8 mouse cellular contexts compared by ENCODE assay signal in the genomic region with DNA sequence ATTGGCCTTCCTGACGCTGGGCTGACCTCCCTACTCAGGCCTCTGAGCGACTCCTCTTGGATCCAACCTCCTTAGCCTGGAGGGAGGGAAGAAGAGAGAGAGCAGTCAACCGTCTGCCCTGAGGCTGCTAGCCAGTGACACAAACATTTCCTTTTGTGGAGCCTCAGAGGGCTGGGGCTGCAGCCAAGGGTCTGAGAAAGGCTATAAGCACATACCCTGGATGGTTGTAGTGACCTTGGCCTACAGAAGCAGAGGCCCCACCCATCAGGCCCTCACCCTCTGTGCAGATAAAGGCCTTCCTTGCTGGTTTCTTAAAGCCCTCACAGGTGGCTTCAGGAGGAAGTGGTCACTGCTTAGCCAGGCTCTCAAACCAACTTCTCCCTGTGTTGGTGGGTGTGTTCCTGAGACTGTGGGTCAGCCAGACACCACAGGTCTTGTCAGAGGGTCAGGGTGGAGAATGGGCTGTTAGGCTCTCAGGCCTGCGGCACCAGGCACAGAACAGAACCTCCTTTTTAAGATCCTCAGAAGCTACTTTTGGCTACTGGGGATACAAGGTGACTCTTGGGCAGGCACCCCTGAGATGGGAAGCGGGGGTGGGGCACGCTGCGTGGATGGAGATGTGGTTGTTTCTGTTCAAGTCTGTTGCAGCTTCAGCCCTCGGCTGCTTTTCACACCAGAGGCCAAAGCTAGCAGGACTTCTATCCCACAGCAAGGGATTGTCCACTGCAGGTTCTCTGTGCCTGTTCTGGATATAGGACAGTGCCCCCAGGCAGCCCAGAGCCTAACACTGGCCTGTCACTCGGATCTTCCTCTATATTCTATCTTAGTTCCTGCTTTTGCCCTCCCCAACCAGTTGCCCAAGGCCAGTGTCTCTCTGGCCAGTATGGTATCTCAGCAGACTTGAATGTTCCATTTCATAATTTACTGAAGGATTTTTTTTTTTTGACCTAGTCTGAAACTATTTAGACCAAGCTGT. TPM values are rescaled to one million over a fixed set of nuclear protein-coding genes. Genes with fewer than 3 reads are reported as not detected.
DNase-seq lines count a peak whose midpoint lies in the region; ATAC-seq and TF ChIP-seq lines count a peak whose summit lies in the region.

No protein-coding gene starts in this region.

- H3K4me1 ChIP-seq in thymus, adult 2 months (replicated peaks; ENCODE audit: control insufficient read depth, insufficient read depth, low read length): peaks cover 32% of the 10 kb centered on the region
- peaks cover 37% of the 10 kb centered on the region for H3K4me1 ChIP-seq in kidney, postnatal 0 days (replicated peaks; ENCODE audit: insufficient read depth, low read length)
- H3K4me1 ChIP-seq in testis, adult 2 months (ENCODE audit: control insufficient read depth, insufficient read depth, low read length): peaks cover 21% of the 10 kb centered on the region

- H3K9me3 ChIP-seq in kidney, postnatal 0 days (replicated peaks; ENCODE audit: low read length): no peaks in the 10 kb centered on the region

- H3K4me2 ChIP-seq in kidney, postnatal 0 days (ENCODE audit: low read length): peak overlapping the region; percentile 21; the same call in 1 of the 2 replicates

- no peak for DNase-seq in thymus, adult 2 months
- no peak for DNase-seq in thymus, postnatal 0 days (ENCODE audit: low spot score)
- peak; percentile 78 for DNase-seq in kidney, postnatal 0 days (ENCODE audit: low spot score)
- DNase-seq in lung, postnatal 4 days: peak; percentile 73 to 83
- no peak for DNase-seq in right cerebral cortex, adult 18-20 months
- DNase-seq in T-cell, adult 2 months (ENCODE audit: low spot score): no peak

- peak overlapping the region; percentile 67 for H3K27ac ChIP-seq in thymus, adult 2 months (ENCODE audit: control insufficient read depth, insufficient read depth, low read length)
- peak overlapping the region; percentile 94 for H3K27ac ChIP-seq in kidney, postnatal 0 days
- H3K27ac ChIP-seq in testis, adult 2 months (ENCODE audit: control insufficient read depth, insufficient read depth, low read depth, low read length): peak overlapping the region; percentile 95

- H3K36me3 ChIP-seq in thymus, adult 2 months (ENCODE audit: control insufficient read depth, insufficient read depth, low read length): no peaks in the 10 kb centered on the region
- H3K36me3 ChIP-seq in kidney, postnatal 0 days (ENCODE audit: insufficient read depth, low read length): no peaks in the 10 kb centered on the region
- H3K36me3 ChIP-seq in testis, adult 2 months (ENCODE audit: control insufficient read depth, insufficient read depth, low read length): no peaks in the 10 kb centered on the region

- ATAC-seq in granulocyte monocyte progenitor cell, adult 5-6 weeks (replicated peaks; ENCODE audit: poor library complexity, severe bottlenecking): peak; percentile 83
- no peak for ATAC-seq in kidney, postnatal 0 days (replicated peaks; ENCODE audit: low FRiP score, low read depth)

- 0 out of 2 replicates have a peak, but pooled peaks have one; percentile 26 for TF ChIP-seq POLR2A in thymus, adult 2 months (IDR thresholded peaks at IDR 0.05; ENCODE audit: control insufficient read depth, extremely low read depth, insufficient read depth, low read length, poor library complexity)
- no peak; the same call in 1 of the 2 replicates for TF ChIP-seq POLR2A in testis, adult 2 months (IDR thresholded peaks at IDR 0.05; ENCODE audit: control insufficient read depth, low read depth, low read length)

- H3K4me3 ChIP-seq in thymus, adult 2 months (ENCODE audit: control insufficient read depth, insufficient read depth, low read length): no peak overlapping the region
- no peak overlapping the region for H3K4me3 ChIP-seq in kidney, postnatal 0 days (replicated peaks; ENCODE audit: low read depth, low read length)
- H3K4me3 ChIP-seq in testis, adult 2 months (ENCODE audit: control insufficient read depth, low read depth, low read length): no peak overlapping the region

- 48% methylated on average over 9 of the region's 9 CpGs for WGBS in thymus, adult 2 months
- 65% methylated on average over 9 of the region's 9 CpGs for WGBS in kidney, postnatal 0 days

- TF ChIP-seq CTCF in thymus, adult 2 months (IDR thresholded peaks at IDR 0.05; ENCODE audit: borderline replicate concordance, control insufficient read depth, extremely low read depth, insufficient read depth, low read length, poor library complexity): no peak; the same call in 1 of the 2 replicates
- no peak for TF ChIP-seq CTCF in kidney, postnatal 0 days (IDR thresholded peaks at IDR 0.05; ENCODE audit: low read depth)
- no peak for TF ChIP-seq CTCF in testis, adult 2 months (IDR thresholded peaks at IDR 0.05; ENCODE audit: control insufficient read depth, insufficient read depth, insufficient replicate concordance, low read depth, low read length)

- H3K9ac ChIP-seq in kidney, postnatal 0 days (ENCODE audit: low read depth, low read length): 0 out of 2 replicates have a peak overlapping the region, but pooled peaks have one; percentile 9

- no peaks in the 10 kb centered on the region for H3K27me3 ChIP-seq in thymus, adult 2 months (ENCODE audit: control insufficient read depth, insufficient read depth, low read length)
- no peaks in the 10 kb centered on the region for H3K27me3 ChIP-seq in kidney, postnatal 0 days (ENCODE audit: insufficient read depth, low read length)
- H3K27me3 ChIP-seq in testis, adult 2 months (ENCODE audit: control insufficient read depth, insufficient read depth, low read length): no peaks in the 10 kb centered on the region

RNA-seq across cellular contexts. Expression of gene Ptma, which starts 34.1 kb away (rescaled TPM):
- polyA plus RNA-seq in thymus, adult 2 months (2012; rRNA removed): 2,341 and 3,054 TPM in 2 replicates
- 3,795 and 4,477 TPM in 2 replicates for polyA plus RNA-seq in thymus, postnatal 0 days (2015; fragmentation: Nextera tagmentation; extraction: Ambion mirVana)
- 3,814 and 3,953 TPM in 2 replicates for total RNA-seq in granulocyte monocyte progenitor cell, adult 5-6 weeks (2014; fragmentation: Nextera tagmentation)
- 7,771 and 8,789 TPM in 2 replicates for total RNA-seq in granulocyte monocyte progenitor cell, adult 5-6 weeks (2017)
- 2,429 and 2,697 TPM in 2 replicates for polyA plus RNA-seq in kidney, postnatal 0 days (2015; fragmentation: Nextera tagmentation; extraction: Ambion mirVana)
- polyA plus RNA-seq in testis, adult 2 months (2012; rRNA removed): 126 and 135 TPM in 2 replicates

Comparison
In these comparisons a context has a peak if more than half of its experiments do, and no peak if none do; other contexts are left out.
1. DNase-seq: peak in kidney, postnatal 0 days (single experiment) and lung, postnatal 4 days (2 of 2); none in thymus, adult 2 months (single experiment), thymus, postnatal 0 days (single experiment), right cerebral cortex, adult 18-20 months (single experiment) and T-cell, adult 2 months (single experiment).
2. RNA of gene Ptma, which starts 34.1 kb away (polyA plus RNA-seq): 3,795 to 4,477 TPM in thymus, postnatal 0 days, 2,429 to 2,697 TPM in kidney, postnatal 0 days and 2,341 to 3,054 TPM in thymus, adult 2 months; 126 to 135 TPM in testis, adult 2 months; every median in the first group is over 10 times any median in the second.
3. Peak in every context shown above with its lines, with median percentiles within 50 percentile points of each other: H3K27ac ChIP-seq.